Mouse (Mus musculus): Measurements from ENCODE around the gene Tmc5. TPM values are rescaled to one million over a fixed set of nuclear protein-coding genes. Genes with fewer than 3 reads are reported as not detected.

Gene Tmc5
- total RNA-seq, 1 experiment from 2014 or later = not detected

GRCm38 (mm10) chr7:118604842-118605241 lies 7.7 kb downstream of the Tmc5 start:
- ATAC-seq (replicated peaks; ENCODE audit: low read depth, poor library complexity, severe bottlenecking) = no peak

DNA sequence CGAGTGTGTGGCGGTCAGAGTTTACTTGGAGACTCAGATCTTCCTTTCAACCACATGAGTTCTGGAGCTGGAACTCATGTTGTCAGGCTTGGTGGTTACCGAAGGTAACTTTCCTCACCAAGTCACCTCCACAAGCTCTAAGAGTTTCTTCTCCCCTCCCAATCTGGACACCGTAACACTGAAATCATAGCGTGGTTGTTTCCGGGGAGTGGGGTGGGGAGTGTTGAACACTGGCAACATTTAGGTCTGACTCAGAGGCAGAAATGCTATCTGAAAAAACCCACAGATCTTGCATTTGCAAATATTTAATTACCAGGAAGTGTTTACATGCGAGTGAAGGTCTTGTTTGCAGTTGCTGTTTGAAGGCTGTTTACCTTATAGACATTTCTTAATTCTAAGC lies 12.7 kb downstream of the Tmc5 start:
- no peak for ATAC-seq (replicated peaks; ENCODE audit: low read depth, poor library complexity, severe bottlenecking)

- no peak for ATAC-seq (replicated peaks; ENCODE audit: low read depth, poor library complexity, severe bottlenecking)
Observed at GRCm38 (mm10) chr7:118610721-118611120, 13.6 kb downstream of the Tmc5 start.

DNA sequence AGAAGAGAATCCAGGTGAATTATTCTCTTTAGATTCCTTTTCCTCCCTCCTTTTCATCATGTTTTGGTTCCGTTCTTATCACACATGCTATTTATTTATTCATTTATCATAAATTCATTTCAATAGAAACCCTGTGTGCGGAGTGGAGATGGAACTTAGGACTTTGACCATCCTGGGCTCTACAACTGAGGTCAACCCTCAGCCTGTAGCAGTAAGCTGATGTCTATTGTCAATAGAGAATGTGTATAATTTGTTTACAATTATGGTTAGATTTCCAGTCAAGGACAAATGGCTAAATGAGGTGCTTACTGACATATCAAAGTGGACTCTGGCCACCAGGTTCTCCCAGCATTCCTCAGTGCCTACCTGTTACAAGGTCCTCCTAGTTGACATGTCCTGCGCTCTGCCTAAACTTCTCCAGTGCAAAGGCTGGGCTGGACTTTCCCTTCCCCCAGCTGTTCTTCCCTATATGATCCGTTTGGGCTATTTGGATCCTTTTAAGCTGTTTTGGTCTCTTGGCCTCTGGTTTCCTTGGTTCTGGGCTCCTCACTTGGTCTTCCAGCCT lies 14.2 kb downstream of the Tmc5 start:
- no peak for ATAC-seq (replicated peaks; ENCODE audit: low read depth, poor library complexity, severe bottlenecking)

GRCm38 (mm10) chr7:118611933-118612332 lies 14.8 kb downstream of the Tmc5 start:
- ATAC-seq (replicated peaks; ENCODE audit: low read depth, poor library complexity, severe bottlenecking) = no peak

DNA sequence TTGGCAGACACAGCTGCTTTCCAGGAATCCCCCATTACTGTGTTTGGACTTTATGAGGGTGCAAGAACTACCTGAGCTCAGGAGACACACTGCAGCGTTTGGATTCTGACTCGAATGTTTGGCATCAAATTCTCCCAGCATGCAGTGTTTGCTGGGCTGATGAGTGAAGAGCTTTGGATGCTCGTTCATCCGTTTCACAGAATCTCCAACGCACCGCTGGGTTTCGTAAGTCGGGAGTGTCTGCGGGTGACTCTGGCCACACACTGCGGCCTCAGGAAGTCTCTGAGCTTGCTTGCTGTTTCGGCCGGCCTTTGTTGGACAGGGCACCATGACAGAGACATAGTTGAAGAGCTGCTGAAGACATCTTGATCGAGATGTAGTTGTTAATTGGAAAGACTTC lies 17.0 kb downstream of the Tmc5 start:
- no peak for ATAC-seq (replicated peaks; ENCODE audit: low read depth, poor library complexity, severe bottlenecking)

DNA sequence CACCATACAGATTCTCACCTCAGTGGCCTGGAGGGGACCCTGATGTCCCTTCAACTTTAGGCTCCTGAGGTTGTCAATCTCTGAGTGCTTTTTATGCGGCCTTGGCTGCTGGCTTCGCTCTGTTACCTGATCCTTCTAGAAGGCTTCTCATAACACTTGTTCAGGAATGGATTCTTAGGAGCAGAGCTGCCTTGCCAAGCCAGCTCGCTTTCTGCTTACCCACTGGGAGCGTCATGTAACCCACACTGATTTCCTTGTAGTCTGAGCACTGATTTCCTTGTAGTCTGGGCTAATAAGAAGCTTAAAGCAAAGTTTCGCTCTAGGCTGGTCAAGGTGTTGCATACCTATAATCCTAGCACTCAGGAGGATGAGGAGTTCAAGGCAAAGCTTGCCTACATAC lies 21.0 kb downstream of the Tmc5 start:
- no peak for ATAC-seq (replicated peaks; ENCODE audit: low read depth, poor library complexity, severe bottlenecking)

DNA sequence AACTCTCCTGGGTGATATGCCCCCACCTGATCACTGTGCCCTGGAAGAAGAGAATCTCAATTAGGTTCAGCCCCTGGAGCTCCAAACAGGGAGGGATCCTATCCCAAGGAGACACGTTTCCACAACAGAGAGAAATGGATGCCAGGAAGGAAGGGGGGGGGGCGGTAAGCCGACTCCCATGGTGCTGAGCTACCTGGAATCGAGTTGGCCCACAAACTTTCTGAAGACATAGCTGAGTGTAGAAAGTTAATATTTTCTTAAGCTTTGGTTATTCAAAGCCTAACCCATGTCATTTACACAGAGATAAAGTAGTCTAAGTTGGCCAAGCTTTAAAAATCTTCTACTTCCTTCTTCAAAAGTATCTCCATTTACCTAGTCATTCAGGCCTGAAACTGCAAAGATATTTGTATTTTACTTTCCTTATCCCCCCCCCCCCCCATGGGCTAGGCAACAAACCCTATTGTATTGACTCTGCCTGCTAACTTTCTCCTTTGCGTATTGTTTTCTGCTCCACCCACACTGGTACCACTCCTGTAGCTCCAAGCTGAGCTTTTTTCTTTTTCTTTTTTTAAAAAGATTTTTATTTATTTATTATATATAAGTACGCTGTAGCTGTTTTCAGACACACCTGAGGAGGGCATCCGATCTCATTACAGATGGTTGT lies 23.3 kb downstream of the Tmc5 start:
- ATAC-seq (replicated peaks; ENCODE audit: low read depth, poor library complexity, severe bottlenecking) = no peak

GRCm38 (mm10) chr7:118621094-118621493 lies 24.0 kb downstream of the Tmc5 start:
- ATAC-seq (replicated peaks; ENCODE audit: low read depth, poor library complexity, severe bottlenecking) = no peak

DNA sequence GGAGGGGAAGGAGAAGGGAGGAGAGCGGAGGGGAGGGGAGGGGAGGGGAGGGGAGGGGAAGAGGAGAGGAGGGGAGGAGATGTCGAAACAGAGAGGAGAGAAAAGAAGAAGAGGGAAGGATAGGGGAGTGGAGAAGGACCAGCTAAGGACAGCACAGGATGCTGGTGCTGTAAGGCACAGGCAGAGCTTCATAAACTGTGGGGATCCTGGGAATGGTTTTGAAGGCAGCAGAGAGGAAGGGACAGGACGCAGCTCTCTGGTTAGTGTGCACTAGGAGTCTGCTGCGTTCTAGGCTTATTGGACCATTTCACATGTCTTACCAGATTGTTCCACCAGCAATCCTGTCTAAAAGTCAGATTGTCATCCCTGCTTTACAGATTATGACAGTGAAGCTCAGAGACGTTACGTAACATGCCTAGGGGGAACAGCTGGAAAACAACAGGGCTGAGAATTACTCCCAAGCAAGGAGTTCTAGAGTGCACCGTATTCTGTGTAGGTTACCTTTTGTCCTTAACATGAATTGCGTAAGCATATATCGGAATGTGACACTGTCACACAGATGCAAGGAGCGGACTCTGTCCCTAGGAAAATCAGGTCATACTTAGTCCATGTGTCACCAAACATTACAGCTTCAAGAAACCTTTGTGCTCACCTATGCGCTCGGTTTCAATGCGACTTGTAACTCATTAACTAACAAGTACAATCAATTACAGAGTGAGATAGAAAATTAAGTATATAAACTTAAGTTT lies 30.6 kb downstream of the Tmc5 start:
- no peak for ATAC-seq (replicated peaks; ENCODE audit: low read depth, poor library complexity, severe bottlenecking)

DNA sequence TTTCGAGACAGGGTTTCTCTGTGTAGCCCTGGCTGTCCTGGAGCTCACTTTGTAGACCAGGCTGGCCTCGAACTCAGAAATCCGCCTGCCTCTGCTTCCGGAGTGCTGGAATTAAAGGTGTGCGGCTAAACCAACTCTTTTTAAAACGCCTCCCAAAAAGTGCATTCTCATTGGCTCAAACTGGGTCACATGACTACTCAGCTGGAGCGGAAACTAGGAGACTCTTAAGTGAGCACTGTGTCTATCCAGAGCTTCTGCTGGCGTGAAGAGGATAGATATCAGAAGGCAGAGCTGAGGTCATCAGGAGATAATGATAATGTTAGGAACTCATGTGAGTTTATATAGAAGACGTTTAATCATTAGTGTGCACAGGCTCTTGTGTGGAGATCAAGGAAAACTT lies 36.0 kb downstream of the Tmc5 start:
- no peak for ATAC-seq (replicated peaks; ENCODE audit: low read depth, poor library complexity, severe bottlenecking)

- ATAC-seq (replicated peaks; ENCODE audit: low read depth, poor library complexity, severe bottlenecking) = no peak
Observed at GRCm38 (mm10) chr7:118633951-118634350, 36.9 kb downstream of the Tmc5 start.

- 0 out of 2 replicates have a peak, but pooled peaks have one; percentile 29 for ATAC-seq (replicated peaks; ENCODE audit: low read depth, poor library complexity, severe bottlenecking)
Observed at GRCm38 (mm10) chr7:118637466-118637865, 40.4 kb downstream of the Tmc5 start.

DNA sequence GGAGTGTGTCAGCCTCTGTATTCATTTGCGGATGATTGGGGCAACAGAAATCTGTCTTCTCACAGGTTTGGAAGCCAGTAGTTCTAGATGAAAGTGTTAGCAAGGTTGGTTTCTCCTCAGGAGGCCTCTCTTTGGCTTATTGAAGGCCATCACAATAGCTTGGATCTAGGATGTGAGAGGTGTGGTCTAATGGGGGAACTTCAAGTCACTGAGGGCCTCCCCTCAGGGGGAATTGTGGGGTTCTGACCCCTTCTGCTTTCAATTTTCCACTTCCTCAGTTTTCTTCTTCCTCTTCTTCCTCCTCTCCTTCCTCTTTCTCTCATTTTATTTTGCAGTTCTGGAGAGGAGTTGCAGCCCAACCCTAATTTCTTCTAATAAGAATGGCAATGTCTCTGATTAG lies 49.1 kb downstream of the Tmc5 start:
- peak; percentile 50; the same call in 1 of the 2 replicates for ATAC-seq (replicated peaks; ENCODE audit: low read depth, poor library complexity, severe bottlenecking)

GRCm38 (mm10) chr7:118649328-118649727 lies 52.2 kb downstream of the Tmc5 start:
- no peak for ATAC-seq (replicated peaks; ENCODE audit: low read depth, poor library complexity, severe bottlenecking)

GRCm38 (mm10) chr7:118650119-118650518 lies 53.0 kb downstream of the Tmc5 start:
- ATAC-seq (replicated peaks; ENCODE audit: low read depth, poor library complexity, severe bottlenecking) = no peak

DNA sequence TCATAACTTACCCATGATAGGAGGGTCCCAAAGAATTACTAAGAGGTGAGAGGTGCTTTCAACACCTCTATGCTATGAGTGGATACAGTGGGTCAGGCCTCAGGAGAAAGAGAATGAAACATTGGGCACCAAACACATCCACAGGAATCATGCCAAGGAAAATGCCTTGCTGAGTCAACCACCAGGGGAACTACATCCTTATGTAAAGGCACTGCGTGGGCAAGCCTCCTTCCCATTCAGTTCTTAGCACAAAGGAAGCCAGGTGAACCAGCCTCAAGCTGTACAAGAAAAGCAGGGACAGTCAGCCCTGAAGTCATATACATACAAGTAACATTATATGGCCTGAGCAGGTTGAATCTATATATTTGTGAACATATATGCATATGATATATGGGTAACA lies 53.8 kb downstream of the Tmc5 start:
- no peak for ATAC-seq (replicated peaks; ENCODE audit: low read depth, poor library complexity, severe bottlenecking)

GRCm38 (mm10) chr7:118652572-118653295 lies 55.6 kb downstream of the Tmc5 start:
- ATAC-seq (replicated peaks; ENCODE audit: low read depth, poor library complexity, severe bottlenecking) = 0 out of 2 replicates have a peak, but pooled peaks have one; percentile 29

GRCm38 (mm10) chr7:118656730-118657129 lies 59.6 kb downstream of the Tmc5 start:
- ATAC-seq (replicated peaks; ENCODE audit: low read depth, poor library complexity, severe bottlenecking) = no peak

DNA sequence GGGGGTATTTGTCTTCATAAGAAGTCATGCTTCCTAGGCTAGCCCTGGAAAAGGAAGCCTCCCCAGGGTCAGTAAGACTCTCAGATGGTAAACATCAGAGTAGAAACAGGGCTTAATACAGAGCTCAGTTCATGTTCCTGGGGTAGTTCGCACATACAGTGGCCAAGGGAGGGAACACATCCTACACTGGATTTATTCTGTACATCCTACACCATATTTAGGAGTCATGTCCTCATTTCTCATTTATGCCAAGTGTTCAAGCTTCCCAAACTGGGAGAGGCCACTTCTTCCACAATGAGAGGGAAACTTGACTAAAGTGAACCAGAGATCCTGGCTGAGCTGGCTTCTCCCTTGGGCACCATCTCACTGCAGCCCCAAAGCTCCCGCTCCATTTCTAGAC lies 70.7 kb downstream of the Tmc5 start:
- ATAC-seq (replicated peaks; ENCODE audit: low read depth, poor library complexity, severe bottlenecking) = no peak

DNA sequence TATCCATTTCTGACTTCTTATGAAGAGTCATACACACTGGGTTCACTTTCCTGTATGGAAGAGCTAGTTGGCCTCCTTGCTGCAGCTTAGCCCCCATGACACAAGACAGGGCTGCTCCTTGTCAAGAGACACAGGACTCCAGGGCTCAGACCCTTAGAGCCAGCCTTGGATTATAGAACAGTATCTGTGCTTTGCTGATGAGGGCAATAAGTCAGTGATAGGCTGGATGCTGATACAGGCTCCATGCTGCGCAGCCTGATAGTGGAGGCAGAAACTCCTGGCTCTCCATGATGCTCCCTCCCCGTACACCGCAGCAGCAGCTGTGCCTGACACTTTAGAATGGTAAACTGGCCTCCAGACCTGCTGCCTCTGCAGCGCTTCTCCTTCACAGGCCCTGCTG lies 73.0 kb downstream of the Tmc5 start:
- ATAC-seq (replicated peaks; ENCODE audit: low read depth, poor library complexity, severe bottlenecking) = no peak

Data from common myeloid progenitor, adult 5-6 weeks (primary cell).